Mouse (Mus musculus) intestine, postnatal 0 days (tissue): ENCODE data around the gene Gpha2. TPM values are rescaled to one million over a fixed set of nuclear protein-coding genes. Genes with fewer than 3 reads are reported as not detected.

ENCODE experiments used
- ATAC-seq: fragments of 200-750 bp; cut with Nextera tagmentation; 2 replicates; pipeline ENCODE4 v1.8.0; 2017; ENCODE audit warnings: mild to moderate bottlenecking, moderate TSS enrichment, moderate library complexity
- H3K27ac ChIP-seq: fragments of 300-500 bp; sonication (generic); 2 replicates; pipeline ENCODE4 v1.5.1; 2014; ENCODE audit warnings: mild to moderate bottlenecking, low read depth, low read length, moderate library complexity
- H3K27me3 ChIP-seq: fragments of 300-500 bp; sonication (generic); replicated peaks from 2 replicates; pipeline ENCODE4 v1.6.1; 2014; ENCODE audit warnings: low read length, mixed read lengths; ENCODE audit not compliant: control insufficient read depth, insufficient read depth
- H3K36me3 ChIP-seq: fragments of 300-500 bp; sonication (generic); 2 replicates; pipeline ENCODE4 v1.6.1; 2014; ENCODE audit warnings: mild to moderate bottlenecking, moderate library complexity; ENCODE audit not compliant: control insufficient read depth, insufficient read depth
- H3K4me1 ChIP-seq: fragments of 300-500 bp; sonication (generic); replicated peaks from 2 replicates; pipeline ENCODE4 v1.6.1; 2014; ENCODE audit warnings: antibody characterized with exemption, low read length, mixed read lengths; ENCODE audit not compliant: control insufficient read depth, insufficient read depth
- H3K4me2 ChIP-seq: fragments of 300-500 bp; sonication (generic); replicated peaks from 2 replicates; pipeline ENCODE4 v1.6.1; 2014; ENCODE audit warnings: low read depth, mild to moderate bottlenecking, moderate library complexity
- H3K4me3 ChIP-seq: fragments of 300-500 bp; sonication (generic); 2 replicates; pipeline ENCODE4 v1.5.1; 2014; ENCODE audit warnings: low read depth, low read length
- H3K9ac ChIP-seq: fragments of 300-500 bp; sonication (generic); 2 replicates; pipeline ENCODE4 v1.6.1; 2014; ENCODE audit warnings: mild to moderate bottlenecking, low read depth, low read length
- H3K9me3 ChIP-seq: fragments of 300-500 bp; sonication (generic); 2 replicates; pipeline ENCODE4 v1.6.1; 2016; ENCODE audit warnings: mixed run types; ENCODE audit not compliant: control insufficient read depth
- CTCF ChIP-seq: sonication (generic); IDR thresholded peaks from 2 replicates; pipeline ENCODE4 v1.5.1; 2016; ENCODE audit warnings: low read depth, mild to moderate bottlenecking, control low read depth, antibody characterized with exemption, moderate library complexity
- WGBS: fragments of 180-500 bp; shearing (Covaris S2); extraction: QIAGEN DNeasy Blood & Tissue Kit; methylation state at CpG from one replicate; pipeline ENCODE4 v1.1.7; 2014; 5-methylcytosine and 5-hydroxymethylcytosine counted together
- microRNA counts: library from miRNA; unstranded; fragments of <30 nt; microRNA quantifications from one replicate; lab custom pipeline; 2016
- microRNA-seq: library from miRNA; unstranded; fragments of <30 nt; microRNA quantifications from one replicate; pipeline ENCODE4, GENCODE M21; 2016
- polyA plus RNA-seq: library from polyadenylated mRNA; unstranded; fragments of >200 nt; fragmentation: Nextera tagmentation; extraction: Ambion mirVana; gene quantifications from 2 replicates; pipeline ENCODE4 v1.2.1, GENCODE M21; 2015

Gene Gpha2
- polyA plus RNA-seq, 1 experiment from 2014 or later = 0.34 TPM

GRCm38 (mm10) chr19:6273998-6274608 is 47.9 kb downstream of the Gpha2 start:
- H3K9me3 ChIP-seq = no peaks in the 10 kb centered on the region
- H3K36me3 ChIP-seq = no peaks in the 10 kb centered on the region; the same call in 1 of the 2 replicates
- no peak overlapping the region for H3K27ac ChIP-seq
- no peak for TF ChIP-seq CTCF
- no peaks in the 10 kb centered on the region for H3K27me3 ChIP-seq
- 87% methylated on average over 13 of the region's 13 CpGs for WGBS
- H3K4me2 ChIP-seq = no peak overlapping the region
- H3K4me3 ChIP-seq = no peak overlapping the region
- peaks cover 11% of the 10 kb centered on the region for H3K4me1 ChIP-seq
- ATAC-seq = no peak
- H3K9ac ChIP-seq = no peak overlapping the region

- Histone ChIP-seq H3K36me3 (peaks cover 5% of the 10 kb centered on the region; the same call in 1 of the 2 replicates), H3K9me3 (no peaks in the 10 kb centered on the region), H3K27me3 (no peaks in the 10 kb centered on the region), H3K9ac (peak overlapping the region; percentile 48), H3K4me3 (peak overlapping the region; percentile 90), H3K4me1 (peaks cover 23% of the 10 kb centered on the region), H3K27ac (peak overlapping the region; percentile 75), H3K4me2 (peak overlapping the region; percentile 83)
- no peak for TF ChIP-seq CTCF
- no peak for ATAC-seq
- WGBS = 6% methylated on average over 15 of the region's 15 CpGs
Observed at GRCm38 (mm10) chr19:6275740-6276389, 49.7 kb downstream of the Gpha2 start.

DNA sequence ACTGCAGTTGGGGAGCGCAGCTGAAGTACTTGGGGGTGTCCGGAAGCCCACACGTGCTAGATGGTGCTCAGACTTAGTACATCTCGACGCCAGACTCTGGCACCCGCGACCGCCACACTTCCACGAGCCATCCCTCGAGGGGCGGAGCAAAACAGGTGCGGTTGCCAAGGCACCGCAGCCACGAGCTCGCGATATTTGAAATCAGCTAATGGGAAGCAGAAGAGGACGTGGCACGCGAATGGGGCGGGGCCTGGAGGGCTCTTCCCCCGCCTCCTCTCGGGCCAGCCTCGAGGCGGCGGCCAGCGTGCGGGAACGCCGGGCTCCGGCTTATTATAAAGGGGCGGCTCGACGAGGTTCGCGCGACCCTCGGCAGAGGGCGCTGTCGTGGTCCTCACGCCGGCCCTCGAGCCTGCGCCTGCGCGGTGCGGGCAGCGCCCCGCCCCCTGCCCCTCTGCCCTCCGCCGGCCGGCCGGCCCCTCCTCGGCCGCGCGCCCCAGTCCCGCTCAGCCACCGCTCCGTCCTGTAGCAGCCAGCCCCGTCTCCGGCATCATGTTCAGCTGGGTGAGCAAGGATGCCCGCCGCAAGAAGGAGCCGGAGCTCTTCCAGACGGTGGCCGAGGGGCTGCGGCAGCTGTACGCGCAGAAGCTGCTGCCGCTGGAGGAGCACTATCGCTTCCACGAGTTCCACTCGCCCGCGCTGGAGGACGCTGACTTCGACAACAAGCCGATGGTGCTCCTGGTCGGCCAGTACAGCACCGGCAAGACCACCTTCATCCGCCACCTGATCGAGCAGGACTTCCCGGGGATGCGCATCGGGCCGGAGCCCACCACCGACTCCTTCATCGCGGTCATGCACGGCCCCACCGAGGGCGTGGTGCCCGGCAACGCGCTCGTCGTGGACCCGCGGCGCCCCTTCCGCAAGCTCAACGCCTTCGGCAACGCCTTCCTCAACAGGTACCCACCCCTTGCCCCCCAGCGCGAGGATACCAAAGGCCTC is 50.5 kb downstream of the Gpha2 start, which contains the start of gene Ehd1:
Gene Ehd1, plus strand, starts transcription at position 300 of the 996 bp plus-strand sequence.
- H3K4me1 ChIP-seq = peaks cover 21% of the 10 kb centered on the region
- peak within 1 kb of the TSS; percentile 93 for H3K9ac ChIP-seq
- ATAC-seq = peak; percentile 84
- peak within 1 kb of the TSS; percentile 88 for H3K27ac ChIP-seq
- peak; percentile 76 for TF ChIP-seq CTCF
- H3K9me3 ChIP-seq = no peaks in the 10 kb centered on the region
- H3K36me3 ChIP-seq = peaks cover 14% of the 10 kb centered on the region
- under 1% methylated on average over 104 of the region's 106 CpGs for WGBS
- no peaks in the 10 kb centered on the region for H3K27me3 ChIP-seq
- H3K4me2 ChIP-seq = peak within 1 kb of the TSS; percentile 83
- H3K4me3 ChIP-seq = peak within 1 kb of the TSS; percentile 90

MicroRNAs within 50 kb of the gene (microRNA counts, 519-probe panel; counts per million panel counts)
- microRNA mmu-miR-192 (lab: Ali Mortazavi, UCI) = 6,371 counts per million, percentile 99 among the panel's probes with 10 or more counts

Small RNA genes within 50 kb of the gene (microRNA-seq; reads per million reads assigned to microRNA genes)
- 36,860 reads per million, percentile 98 among the genes with 10 or more reads in this experiment for gene Mir192
- 15,950 reads per million, percentile 95 among the genes with 10 or more reads in this experiment for gene Mir194-2

Other genes with a start within 250 kb of the Gpha2 start
- not detected in 2 replicates for gene Slc22a20, start 240.2 kb upstream of the Gpha2 start, polyA plus RNA-seq
- 17.0 and 17.8 TPM in 2 replicates for gene Capn1, start 210.5 kb upstream of the Gpha2 start, polyA plus RNA-seq
- 17.7 and 21.3 TPM in 2 replicates for gene Syvn1, start 179.8 kb upstream of the Gpha2 start, polyA plus RNA-seq
- 35.0 and 36.3 TPM in 2 replicates for gene Mrpl49, start 168.6 kb upstream of the Gpha2 start, polyA plus RNA-seq
- 964 and 990 TPM in 2 replicates for gene Fau, start 168.5 kb upstream of the Gpha2 start, polyA plus RNA-seq
- gene Znhit2, start 165.2 kb upstream of the Gpha2 start, polyA plus RNA-seq = 30.8 and 33.3 TPM in 2 replicates
- 13.4 and 17.5 TPM in 2 replicates for gene Tm7sf2, start 158.0 kb upstream of the Gpha2 start, polyA plus RNA-seq
- 35.9 and 42.4 TPM in 2 replicates for gene Vps51, start 149.1 kb upstream of the Gpha2 start, polyA plus RNA-seq
- not detected in 2 replicates for gene Tmem262, start 146.3 kb upstream of the Gpha2 start, polyA plus RNA-seq
- gene Gm28374, start 144.1 kb upstream of the Gpha2 start, polyA plus RNA-seq = 0.43 and 0.47 TPM in 2 replicates
- gene Zfpl1, start 141.4 kb upstream of the Gpha2 start, polyA plus RNA-seq = 54.9 and 56.2 TPM in 2 replicates
- 8.7 and 8.9 TPM in 2 replicates for gene Cdca5, start 141.4 kb upstream of the Gpha2 start, polyA plus RNA-seq
- not detected in 2 replicates for gene AC131692.1, start 132.0 kb upstream of the Gpha2 start, polyA plus RNA-seq
- 273 and 333 TPM in 2 replicates for gene Naaladl1, start 120.6 kb upstream of the Gpha2 start, polyA plus RNA-seq
- gene Sac3d1, start 107.7 kb upstream of the Gpha2 start, polyA plus RNA-seq = 17.0 and 19.1 TPM in 2 replicates
- 23.0 and 23.3 TPM in 2 replicates for gene Snx15, start 98.1 kb upstream of the Gpha2 start, polyA plus RNA-seq
- 0.61 and 1.3 TPM in 2 replicates for gene Batf2, start 85.4 kb upstream of the Gpha2 start, polyA plus RNA-seq
- gene Arl2, start 84.8 kb upstream of the Gpha2 start, polyA plus RNA-seq = 70.6 and 71.5 TPM in 2 replicates
- 0.20 TPM in 1 of 2 replicates, not detected in the other for gene Majin, start 42.0 kb upstream of the Gpha2 start, polyA plus RNA-seq
- gene Ppp2r5b, start 9.5 kb downstream of the Gpha2 start, polyA plus RNA-seq = 15.2 and 17.1 TPM in 2 replicates
- gene Atg2a, start 15.3 kb downstream of the Gpha2 start, polyA plus RNA-seq = 3.6 and 4.0 TPM in 2 replicates
- 177 and 201 TPM in 2 replicates for gene Ehd1, start 50.3 kb downstream of the Gpha2 start, polyA plus RNA-seq
- 1.8 and 2.3 TPM in 2 replicates for gene Cdc42bpg, start 80.1 kb downstream of the Gpha2 start, polyA plus RNA-seq
- gene Men1, start 108.6 kb downstream of the Gpha2 start, polyA plus RNA-seq = 17.1 and 19.6 TPM in 2 replicates
- gene Map4k2, start 114.8 kb downstream of the Gpha2 start, polyA plus RNA-seq = 4.1 and 4.3 TPM in 2 replicates
- gene Sf1, start 137.3 kb downstream of the Gpha2 start, polyA plus RNA-seq = 51.9 and 55.3 TPM in 2 replicates
- gene Pygm, start 158.0 kb downstream of the Gpha2 start, polyA plus RNA-seq = 4.1 and 4.7 TPM in 2 replicates
- 38.5 and 41.5 TPM in 2 replicates for gene Rasgrp2, start 173.0 kb downstream of the Gpha2 start, polyA plus RNA-seq
- 1.2 and 1.4 TPM in 2 replicates for gene Nrxn2, start 192.4 kb downstream of the Gpha2 start, polyA plus RNA-seq